Mouse (Mus musculus): ENCODE measurements at regions not wholly inside any gene's neighbourhood (a gene's known extent, or its start where the extent isn't known, plus 50 kb on each side); places are given as distances from the start of the nearest gene placed in this dataset.

- Histone ChIP-seq H3K4me3 (ENCODE audit: low read depth, low read length) (no peak overlapping the region), H3K27me3 (ENCODE audit: control insufficient read depth, insufficient read depth, low read length, poor library complexity, severe bottlenecking) (no peaks in the 10 kb centered on the region), H3K27ac (ENCODE audit: insufficient read depth, low read length) (no peak overlapping the region), H3K4me1 (ENCODE audit: control insufficient read depth, insufficient read depth, low read length) (no peaks in the 10 kb centered on the region), H3K36me3 (ENCODE audit: control insufficient read depth, insufficient read depth, low read length, poor library complexity, severe bottlenecking) (no peaks in the 10 kb centered on the region), H3K9ac (ENCODE audit: low read depth, poor library complexity, severe bottlenecking) (no peak overlapping the region), H3K9me3 (replicated peaks; ENCODE audit: control insufficient read depth, insufficient read depth, low read length, poor library complexity, severe bottlenecking) (no peaks in the 10 kb centered on the region)
- TF ChIP-seq EP300 (IDR thresholded peaks at IDR 0.05; ENCODE audit: insufficient read depth, low read depth, low read length) (peak; percentile 71; the same call in 1 of the 2 replicates), CTCF (IDR thresholded peaks at IDR 0.05; ENCODE audit: low read depth, low read length) (no peak)
Observed at GRCm38 (mm10) chr12:42017506-42017905, 531.3 kb upstream of the Lrrn3 start.

- Histone ChIP-seq H3K4me3 (ENCODE audit: low read depth, low read length) (no peak overlapping the region), H3K4me1 (ENCODE audit: control insufficient read depth, insufficient read depth, low read length) (no peaks in the 10 kb centered on the region), H3K36me3 (ENCODE audit: control insufficient read depth, insufficient read depth, low read length, poor library complexity, severe bottlenecking) (no peaks in the 10 kb centered on the region), H3K9ac (ENCODE audit: low read depth, poor library complexity, severe bottlenecking) (no peak overlapping the region), H3K27ac (ENCODE audit: insufficient read depth, low read length) (no peak overlapping the region), H3K27me3 (ENCODE audit: control insufficient read depth, insufficient read depth, low read length, poor library complexity, severe bottlenecking) (no peaks in the 10 kb centered on the region), H3K9me3 (replicated peaks; ENCODE audit: control insufficient read depth, insufficient read depth, low read length, poor library complexity, severe bottlenecking) (no peaks in the 10 kb centered on the region)
- TF ChIP-seq EP300 (IDR thresholded peaks at IDR 0.05; ENCODE audit: insufficient read depth, low read depth, low read length) = no peak
Observed at GRCm38 (mm10) chr12:42008827-42009383, 522.7 kb upstream of the Lrrn3 start.

DNA sequence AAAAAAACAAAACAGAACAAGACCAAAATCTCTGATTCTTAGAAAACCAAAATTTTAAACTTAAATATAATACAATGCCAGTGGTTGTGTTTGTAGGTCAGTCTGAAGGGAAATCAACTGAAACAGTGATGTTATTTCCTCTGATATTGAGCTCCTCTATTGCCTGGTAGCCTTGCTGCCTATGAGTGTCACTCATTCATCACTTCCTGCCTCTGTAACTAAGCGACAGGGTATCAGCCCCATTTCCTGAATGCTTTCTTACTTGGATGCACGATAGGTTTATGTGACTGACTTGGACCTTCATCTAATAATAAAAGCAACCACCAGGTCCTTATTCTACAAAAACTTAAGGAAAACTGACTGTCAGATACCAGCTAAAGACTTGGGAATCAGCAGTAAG, 520.7 kb upstream of the Lrrn3 start:
- H3K4me1 ChIP-seq (ENCODE audit: control insufficient read depth, insufficient read depth, low read length) = no peaks in the 10 kb centered on the region
- no peaks in the 10 kb centered on the region for H3K27me3 ChIP-seq (ENCODE audit: control insufficient read depth, insufficient read depth, low read length, poor library complexity, severe bottlenecking)
- no peak for TF ChIP-seq CTCF (IDR thresholded peaks at IDR 0.05; ENCODE audit: low read depth, low read length)
- no peak for TF ChIP-seq EP300 (IDR thresholded peaks at IDR 0.05; ENCODE audit: insufficient read depth, low read depth, low read length)
- no peak for TF ChIP-seq POLR2A (IDR thresholded peaks at IDR 0.05; ENCODE audit: insufficient read depth, low read length)
- no peaks in the 10 kb centered on the region for H3K36me3 ChIP-seq (ENCODE audit: control insufficient read depth, insufficient read depth, low read length, poor library complexity, severe bottlenecking)
- no peak overlapping the region for H3K9ac ChIP-seq (ENCODE audit: low read depth, poor library complexity, severe bottlenecking)
- H3K4me3 ChIP-seq (ENCODE audit: low read depth, low read length) = no peak overlapping the region
- H3K9me3 ChIP-seq (replicated peaks; ENCODE audit: control insufficient read depth, insufficient read depth, low read length, poor library complexity, severe bottlenecking) = no peaks in the 10 kb centered on the region
- H3K27ac ChIP-seq (ENCODE audit: insufficient read depth, low read length) = no peak overlapping the region
